Mouse (Mus musculus): Measurements from ENCODE around the gene Arl8b. TPM values are rescaled to one million over a fixed set of nuclear protein-coding genes. Genes with fewer than 3 reads are reported as not detected.

The Arl8b gene
- 100 to 1,000 TPM in 1 of 2 experiments, 10 to 100 TPM in 1; 97.1 to 101 TPM for total RNA-seq (2021)
- long read RNA-seq, experiment 1, full-length matches to known transcripts = 47 of 59 reads
- long read RNA-seq, experiment 1, partial matches to known transcripts = 1 of 59 reads
- long read RNA-seq, experiment 1, other reads (novel, unspliced or antisense) = 11 of 59 reads
- long read RNA-seq, experiment 2, full-length matches to known transcripts = 26 of 32 reads
- long read RNA-seq, experiment 2, partial matches to known transcripts = 0 of 32 reads
- long read RNA-seq, experiment 2, other reads (novel, unspliced or antisense) = 6 of 32 reads

DNA sequence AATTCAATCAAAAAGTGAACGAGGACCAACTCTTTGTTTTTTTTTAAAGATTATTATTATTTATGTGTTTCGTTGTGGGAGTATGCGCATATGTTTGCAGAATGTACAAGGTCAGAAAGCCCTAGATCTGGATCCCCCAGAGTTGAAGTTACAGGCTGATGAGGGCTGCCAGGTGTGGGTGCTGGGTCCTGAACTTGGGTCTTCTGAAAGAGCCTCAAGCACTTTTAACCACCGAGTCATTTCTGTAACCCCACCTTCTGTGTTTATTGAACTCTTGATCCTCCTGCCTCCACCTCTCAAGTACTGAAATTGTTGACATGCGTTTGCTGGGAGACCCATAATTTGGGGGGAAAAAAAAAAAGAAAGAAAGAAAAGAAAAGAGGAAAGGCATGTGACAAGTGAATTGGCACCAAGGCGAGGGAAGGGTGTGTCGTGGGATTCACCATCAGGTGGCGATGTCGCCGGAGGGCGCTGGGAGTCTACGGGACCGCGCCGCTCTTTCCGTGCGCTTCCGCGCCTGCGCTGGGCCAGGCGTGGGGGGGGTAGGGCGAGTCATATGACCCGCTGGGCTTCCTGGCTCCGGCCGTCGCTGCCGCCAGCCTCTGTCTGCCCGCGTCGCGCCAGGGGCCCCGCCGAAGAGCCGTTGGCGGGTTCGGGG is at the start of gene Arl8b:
Gene Arl8b, plus strand, starts transcription at position 574 of the 658 bp plus-strand sequence.
- peak; percentile 96 to 99 for DNase-seq

DNA sequence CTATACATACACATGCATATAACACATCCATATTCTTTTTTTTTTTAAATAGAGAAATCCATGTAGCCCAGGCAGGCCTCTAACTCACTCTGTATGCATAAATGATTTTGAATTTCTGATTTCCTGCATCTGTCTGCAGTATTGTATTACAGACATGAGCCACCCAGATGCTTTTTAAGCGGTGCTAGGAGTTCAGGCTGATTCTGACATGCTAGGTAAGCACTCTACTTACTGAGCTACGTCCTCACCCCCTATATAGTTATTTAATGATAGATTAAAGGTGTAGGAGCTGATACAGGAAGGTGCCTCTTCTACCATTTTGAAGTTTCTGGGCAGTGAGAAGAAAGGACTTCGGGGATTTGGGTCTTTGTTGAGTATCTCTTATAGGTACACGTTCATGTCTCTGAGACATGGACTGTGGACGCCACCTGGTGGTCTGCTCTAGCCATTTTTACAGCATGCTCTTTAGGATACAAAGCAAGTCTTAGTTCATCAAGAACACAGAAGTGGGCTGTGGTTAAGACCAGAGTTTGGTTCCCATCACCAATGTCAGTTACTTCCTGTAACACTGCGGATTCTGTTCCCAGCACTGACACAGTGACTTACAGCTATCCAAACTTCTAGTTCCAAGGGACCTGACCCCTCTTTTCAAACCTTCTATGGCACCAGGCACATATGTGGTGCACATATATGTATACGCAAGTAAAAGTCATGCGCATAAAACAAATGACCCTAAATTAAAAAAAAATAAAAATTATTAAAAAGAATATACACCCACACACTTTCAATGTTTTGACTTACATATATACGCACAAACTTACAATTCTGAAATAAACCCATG is 46.8 kb upstream of the Arl8b start:
- DNase-seq = peak; percentile 59 to 80

DNA sequence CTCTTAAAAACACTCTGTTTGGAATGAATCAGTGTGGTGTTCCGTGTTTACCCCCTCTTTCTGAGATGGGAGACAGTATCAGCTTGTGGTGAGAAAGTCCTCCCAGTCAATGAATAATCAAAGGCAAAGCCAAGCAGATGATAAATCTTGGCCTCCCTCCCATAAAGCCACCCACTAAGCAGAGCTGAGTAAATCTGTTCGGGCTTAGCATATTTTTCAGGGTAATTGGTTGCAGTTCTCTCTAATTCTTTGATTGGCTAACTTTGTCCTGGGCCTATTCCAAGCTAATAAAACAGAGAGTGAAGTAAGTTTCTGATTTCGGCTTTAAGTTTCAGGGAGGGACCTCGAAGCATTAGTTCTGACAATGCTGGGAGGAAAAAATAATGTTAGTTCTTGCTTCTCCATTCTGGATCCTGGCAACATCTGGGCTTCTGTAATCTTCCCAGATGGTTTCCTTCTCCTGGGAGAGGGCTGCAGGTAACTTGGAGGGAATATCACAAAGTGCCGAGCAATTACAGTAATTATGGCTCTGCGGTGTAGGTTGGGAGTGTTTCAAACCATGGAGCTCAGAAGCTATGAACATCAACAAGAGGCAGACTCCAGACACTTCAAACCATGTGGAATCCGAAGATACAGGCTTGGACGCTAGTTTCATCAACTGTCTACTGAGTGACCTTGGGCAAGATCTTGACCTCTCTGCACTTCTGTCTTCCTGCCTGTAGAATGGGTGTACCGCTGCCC is 44.3 kb upstream of the Arl8b start:
- no peak for DNase-seq

DNA sequence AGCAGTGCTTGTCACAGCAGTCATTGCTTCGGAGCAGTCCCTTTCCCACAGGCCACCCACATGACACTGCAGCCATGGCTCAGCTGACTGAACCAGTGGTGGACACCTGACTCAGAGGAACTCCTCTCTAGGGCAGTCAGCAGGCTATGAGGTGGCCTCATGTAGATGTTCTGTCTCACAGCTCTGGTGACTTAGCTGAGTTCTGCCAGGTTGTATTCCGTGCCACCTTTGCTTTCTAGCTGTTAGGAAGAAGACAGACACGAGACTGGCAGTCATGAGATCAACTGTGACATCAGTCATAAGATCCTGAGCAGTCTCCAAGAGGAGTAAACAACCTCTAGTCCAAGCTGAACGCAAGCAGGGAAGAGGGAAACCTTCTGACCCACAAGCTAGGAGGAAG is 42.3 kb upstream of the Arl8b start:
- DNase-seq = no peak

DNA sequence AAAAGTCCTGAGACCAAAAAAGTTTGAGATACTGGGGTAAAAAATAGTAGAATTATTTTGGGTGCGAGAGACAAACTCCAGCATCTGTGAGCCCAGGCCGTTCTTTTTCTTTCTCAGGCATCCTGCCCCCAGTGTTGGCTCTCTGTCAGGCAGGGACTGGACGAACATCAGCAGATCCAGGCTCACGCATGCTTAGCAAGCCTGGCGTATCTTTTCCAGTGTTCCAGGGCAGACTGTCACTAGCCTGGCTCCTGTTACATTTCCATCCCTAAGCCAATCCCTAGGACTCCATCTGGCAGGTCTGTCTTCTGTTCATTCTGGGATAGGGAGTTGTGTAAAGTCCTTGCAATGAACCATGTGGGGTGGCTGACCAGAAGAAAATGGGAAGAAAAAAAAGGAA is 39.2 kb upstream of the Arl8b start:
- DNase-seq = peak; percentile 21 to 23

DNA sequence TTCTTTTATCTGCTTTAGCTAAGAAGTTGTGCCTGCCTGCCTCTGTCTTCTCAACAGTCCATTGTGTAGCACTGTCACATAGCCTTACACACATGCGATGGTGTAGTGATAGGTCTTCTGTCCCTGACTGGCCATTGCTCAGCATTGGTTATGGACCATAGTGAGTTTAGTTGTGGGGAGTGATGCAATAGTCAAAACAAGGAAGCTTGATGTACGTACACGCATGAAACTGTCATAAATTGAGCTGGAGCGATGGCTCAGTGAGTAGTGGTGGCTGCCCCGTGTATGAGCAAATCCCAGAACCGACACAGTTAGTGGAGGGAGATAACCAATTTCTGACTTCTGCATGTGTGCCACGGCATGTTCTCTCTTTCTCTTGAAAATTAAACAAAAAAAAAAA is 31.6 kb upstream of the Arl8b start:
- no peak for DNase-seq

DNA sequence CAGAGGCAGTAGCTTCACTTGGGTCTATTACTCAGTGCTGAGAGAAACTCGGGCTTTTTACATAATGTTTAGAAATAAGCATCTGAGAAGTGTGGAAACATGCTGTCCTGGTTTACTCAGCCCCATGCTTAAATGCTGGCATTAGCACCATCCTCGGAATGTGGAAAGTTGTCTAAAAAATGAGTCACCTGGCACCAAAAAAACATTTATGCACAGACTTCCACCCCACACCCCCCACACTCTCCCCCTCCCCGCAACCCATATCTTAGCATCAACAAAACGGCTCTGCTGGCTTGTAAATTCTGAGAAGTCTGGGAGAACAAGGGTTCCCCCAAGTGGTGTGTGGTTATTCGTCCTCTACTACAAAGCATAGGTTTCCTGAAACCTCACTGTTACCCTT is 30.5 kb upstream of the Arl8b start:
- no peak for DNase-seq

DNA sequence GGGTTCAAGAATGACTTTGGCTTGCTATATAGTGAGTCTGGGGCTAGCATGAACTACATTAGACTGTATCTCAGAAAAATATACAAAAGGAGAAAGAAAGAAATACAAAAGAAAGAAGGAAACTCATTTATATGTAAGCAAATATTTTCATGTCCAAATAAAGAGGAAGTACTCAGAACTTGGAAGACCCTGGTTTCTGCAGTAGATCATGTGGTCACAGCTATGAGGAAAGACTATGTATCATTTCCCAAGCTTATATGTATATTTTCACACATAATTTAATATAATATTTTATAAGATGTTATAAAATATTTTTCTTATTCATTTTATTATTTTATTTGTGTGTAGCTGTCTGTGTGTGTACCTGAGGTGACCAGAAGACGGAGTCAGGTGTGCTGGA is 29.4 kb upstream of the Arl8b start:
- no peak for DNase-seq

DNA sequence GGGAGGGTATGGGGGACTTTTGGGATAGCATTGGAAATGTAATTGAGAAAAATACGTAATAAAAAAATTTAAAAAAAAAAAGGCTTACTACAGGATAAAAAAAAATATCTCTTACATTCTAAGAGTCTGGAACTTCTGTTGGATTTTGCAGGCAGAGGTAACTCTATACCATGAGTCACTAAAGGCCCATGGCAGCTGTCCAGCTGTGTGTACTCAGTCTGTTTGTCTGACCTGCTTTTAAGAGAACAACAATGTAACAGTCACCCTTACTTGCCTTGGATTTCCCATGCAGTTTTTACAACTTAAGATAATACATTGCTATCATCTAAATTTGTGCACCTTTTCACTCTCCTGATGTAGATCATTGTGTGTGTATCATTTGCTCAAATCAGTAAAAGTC is 28.5 kb upstream of the Arl8b start:
- DNase-seq = no peak

DNA sequence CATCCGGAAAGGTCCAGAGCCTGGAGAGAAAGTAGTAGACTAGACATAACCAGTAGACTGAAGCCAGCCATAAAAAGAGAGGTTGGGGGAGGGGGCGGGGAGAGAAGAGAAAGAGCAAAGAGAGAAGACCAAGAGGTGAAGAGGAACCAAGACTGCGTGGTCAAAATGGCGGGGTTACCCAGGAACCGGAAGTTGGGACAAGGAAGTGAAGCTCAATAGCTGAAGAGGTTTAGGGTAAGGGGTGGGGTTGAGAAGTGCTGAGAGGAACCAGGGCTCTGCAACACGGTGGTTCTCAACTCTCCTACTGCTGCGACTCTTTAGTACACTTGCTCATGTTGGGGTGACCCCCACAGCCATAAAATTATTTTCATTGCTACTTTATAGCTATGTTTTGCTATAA is 27.0 kb upstream of the Arl8b start:
- DNase-seq = no peak

DNA sequence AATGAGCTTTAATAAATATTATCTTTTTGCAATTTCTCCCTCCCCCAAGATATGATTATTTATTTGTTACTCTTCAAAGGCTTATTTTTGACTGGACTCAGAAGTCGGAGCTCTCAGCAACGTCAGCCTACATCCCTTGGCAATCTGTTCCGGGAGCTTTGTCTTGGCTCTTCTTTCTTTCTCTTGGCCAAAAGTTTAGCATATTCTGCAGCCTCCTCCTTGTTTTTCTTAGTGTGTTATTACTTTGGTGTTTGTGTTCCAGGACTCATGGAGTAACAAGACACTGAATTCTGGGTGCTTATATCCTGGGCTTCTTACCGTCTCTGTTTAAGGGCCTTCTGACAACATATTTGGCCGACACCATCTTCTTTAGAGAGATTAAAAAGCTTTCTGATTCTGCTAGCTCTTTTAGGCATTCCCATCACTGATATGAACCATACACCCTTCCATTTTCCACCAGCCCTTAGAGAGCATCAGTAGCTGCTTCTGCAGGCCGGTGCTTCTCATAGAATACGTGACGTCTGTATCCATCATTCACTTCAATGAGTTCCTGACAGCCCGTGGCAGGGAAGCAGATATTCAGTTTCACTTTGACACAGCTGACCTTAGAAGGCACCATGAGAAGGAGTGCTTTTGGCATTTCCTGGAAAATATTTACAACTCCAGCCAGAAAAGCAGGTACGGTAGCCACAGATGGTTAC is 23.8 kb upstream of the Arl8b start:
- DNase-seq = no peak

DNA sequence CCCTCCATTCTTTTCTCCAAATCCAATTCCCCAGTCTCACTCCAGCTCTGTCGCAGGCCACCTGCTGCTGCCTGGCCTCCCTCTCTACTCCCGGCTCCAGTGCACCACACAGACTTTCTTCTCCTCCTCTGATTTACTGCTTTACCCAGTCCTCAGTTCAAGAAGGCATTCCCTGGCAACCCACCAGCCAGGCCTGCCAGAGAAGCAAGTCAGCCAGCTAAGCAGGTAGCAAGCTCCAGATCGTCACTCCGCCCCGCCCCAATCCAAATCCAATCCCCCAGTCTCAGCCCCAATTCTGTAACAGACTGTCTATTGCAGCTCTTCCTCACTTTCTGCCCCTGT is 23.2 kb upstream of the Arl8b start:
- peak in 1 of 2 experiments; percentile 8 for DNase-seq

DNA sequence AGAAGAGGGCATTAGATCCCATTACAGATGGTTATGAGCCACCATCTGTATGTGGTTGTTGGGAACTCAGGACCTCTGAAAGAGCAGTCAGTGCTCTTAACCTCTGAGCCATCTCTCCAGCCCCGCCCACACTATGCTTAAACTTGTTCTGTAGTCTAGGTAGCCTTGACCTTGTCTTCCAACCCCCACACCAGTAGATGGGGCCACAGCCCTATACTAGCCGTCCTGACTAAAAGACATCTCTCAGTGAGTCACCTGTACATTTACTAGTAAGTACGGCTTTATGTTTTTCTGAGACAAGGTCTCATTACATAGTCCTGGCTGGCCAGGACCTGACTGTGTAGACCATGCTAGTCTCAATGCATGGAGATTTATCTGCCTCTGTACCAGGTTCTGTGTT is 12.0 kb upstream of the Arl8b start:
- DNase-seq = no peak

DNA sequence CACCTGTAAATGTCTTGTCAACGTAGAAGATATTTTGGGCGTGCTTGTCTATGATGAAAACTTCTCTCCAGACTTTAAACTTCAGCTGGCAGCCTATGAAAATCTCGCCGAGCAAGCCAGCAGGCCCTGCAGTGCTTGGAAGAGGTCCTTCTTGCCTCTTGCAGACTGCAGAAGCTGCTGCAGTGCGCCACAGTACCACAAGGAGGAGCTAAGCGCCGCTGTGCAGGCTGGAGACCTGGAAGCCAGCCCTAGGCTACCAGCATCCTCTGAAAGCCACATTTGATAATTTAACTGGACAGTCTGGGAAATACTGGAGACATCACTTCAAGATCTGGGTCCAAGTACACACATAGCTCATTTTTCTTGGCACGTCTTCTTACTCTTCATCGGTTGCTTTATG is 10.0 kb upstream of the Arl8b start:
- DNase-seq = peak; percentile 62 to 86

DNA sequence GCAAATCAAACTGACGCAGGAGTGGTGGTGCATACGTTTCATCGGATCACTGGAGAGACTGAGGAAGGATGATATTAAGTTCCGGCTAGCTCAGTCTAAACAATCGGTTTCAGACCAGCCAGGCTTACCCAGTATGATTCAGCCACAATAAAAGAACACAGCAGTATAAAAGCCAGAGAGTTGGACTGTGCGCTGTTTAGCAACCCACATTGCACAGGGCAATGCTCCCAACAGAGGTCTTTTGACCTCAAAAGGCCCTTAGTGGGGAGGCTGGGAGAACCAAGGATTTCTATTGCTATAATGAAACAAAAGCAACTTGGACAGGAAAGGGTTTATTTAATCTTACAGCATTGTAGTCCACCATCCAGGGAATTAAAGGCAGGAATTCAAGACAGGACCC is 9.4 kb upstream of the Arl8b start:
- no peak for DNase-seq

DNA sequence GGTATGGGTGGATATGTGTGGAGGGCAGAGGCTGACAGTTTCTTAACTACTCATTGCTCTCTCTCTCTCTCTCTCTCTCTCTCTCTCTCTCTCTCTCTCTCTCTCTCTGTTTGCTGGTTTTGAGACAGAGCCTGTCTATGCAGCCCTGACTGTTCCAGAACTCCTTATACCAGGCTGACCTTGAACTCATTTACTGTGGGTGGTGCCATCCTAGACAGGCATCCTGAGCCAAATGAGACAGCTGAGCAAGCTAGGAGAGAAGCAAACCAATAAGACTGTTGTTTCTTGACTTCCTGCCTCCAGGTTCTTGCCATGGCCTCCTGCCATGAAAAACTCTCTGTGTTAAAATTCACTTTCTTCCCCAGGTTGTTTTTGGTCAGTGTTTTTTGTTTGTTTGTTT is 6.6 kb upstream of the Arl8b start:
- no peak for DNase-seq

DNA sequence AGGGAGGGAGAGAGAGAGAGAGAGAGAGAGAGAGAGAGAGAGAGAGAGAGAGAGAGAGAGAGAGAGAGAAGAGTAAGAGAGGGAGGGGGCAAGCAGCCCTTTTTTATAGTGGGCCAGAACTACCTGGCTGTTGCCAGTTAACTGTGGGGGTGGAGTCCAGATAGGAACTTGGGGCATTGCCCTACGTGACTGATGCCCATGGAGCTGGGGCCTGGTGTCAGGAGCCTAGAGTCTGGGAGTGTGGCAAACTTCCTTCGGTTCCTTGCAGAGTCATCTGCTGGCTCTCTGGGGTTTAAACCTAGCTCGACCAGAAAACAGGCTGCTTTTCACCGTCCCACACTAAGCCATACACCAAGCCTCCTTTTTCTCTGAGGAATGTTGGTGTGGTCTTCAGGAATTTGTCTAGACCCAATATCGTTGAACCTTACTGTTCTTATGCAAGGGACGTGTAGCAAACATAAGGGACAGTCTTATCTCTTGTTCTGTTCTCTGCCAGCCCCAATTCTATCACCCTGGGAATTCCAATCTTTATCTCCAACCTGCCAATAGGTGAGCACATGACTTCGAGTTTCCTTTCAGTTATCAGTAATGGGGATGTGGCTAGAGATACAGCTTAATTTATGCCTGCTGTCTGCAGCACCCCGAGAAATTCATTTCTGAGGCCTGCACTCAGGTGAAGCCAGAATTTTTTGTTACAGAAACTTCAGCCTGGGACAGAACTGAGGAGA is 5.2 kb upstream of the Arl8b start:
- DNase-seq = no peak

DNA sequence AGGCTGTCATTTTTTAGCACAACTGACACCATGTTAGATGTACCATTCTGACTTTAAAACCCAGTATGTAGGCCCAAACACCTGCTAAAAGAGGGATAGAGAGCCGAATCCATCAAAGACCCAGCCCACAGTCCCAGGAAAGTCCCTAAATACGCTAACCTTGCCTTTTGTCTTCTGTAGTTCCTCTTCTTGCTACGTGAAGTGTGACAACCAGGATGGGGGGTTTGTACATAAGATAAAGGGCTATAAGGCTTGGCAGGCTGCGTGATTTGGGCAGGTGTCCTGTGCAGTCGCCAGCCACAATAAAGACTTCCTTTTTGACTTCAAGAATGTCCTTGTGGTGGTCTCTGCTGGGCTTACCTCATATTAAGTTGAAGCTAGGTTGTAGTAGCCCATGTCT is 4.5 kb upstream of the Arl8b start:
- DNase-seq = no peak

DNA sequence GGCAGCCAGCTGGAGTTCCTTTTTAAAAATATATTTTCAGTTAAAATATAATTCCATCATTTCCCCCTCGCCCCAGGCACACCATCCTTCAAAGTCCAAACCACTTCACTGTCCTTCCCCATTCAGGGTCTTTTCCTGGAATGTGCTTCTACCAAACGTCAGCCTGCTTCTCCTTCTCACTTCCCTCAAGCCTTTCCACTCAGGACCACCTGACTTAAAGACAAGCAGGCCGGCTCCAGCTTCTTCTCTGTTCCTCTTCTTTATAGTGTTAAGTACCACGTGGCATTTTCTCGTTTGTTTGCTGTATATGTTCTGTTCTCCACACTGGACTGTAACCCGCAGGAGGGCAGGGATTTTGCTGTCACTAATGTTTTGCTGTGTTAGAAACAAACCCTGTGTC is 1.0 kb upstream of the Arl8b start:
- DNase-seq = peak in 1 of 2 experiments; percentile 48

DNA sequence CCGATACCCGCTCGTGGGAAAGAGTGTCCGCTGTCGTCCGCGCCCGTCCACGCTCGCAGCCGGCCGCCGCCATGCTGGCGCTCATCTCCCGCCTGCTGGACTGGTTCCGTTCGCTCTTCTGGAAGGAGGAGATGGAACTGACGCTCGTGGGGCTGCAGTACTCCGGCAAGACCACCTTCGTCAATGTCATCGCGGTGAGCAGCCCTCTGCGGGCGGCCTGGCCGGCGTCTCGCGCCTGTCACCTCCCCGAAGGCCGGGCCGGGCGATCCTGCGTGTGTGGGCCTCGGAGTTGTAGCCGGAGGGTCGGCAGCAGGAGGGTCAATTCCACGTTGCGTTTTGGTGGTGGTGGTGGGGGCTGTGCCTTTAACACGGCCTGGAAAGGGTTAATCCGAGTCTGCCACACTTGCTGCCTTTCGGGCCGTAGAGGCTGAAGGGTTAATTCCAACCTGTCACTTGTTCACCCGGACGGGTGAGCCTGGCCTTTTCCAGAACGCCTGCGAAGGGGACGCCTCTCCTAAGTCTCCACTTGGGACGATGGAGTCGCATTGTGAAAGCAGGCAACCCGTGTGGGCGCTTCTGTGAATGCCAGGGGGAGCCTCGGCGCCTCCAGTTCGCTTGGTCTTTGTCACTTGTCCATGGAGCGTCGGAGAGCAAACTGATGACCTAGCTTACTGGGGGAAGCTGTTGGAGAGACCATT is 434 bp downstream of the Arl8b start:
- peak; percentile 33 to 60 for DNase-seq

DNA sequence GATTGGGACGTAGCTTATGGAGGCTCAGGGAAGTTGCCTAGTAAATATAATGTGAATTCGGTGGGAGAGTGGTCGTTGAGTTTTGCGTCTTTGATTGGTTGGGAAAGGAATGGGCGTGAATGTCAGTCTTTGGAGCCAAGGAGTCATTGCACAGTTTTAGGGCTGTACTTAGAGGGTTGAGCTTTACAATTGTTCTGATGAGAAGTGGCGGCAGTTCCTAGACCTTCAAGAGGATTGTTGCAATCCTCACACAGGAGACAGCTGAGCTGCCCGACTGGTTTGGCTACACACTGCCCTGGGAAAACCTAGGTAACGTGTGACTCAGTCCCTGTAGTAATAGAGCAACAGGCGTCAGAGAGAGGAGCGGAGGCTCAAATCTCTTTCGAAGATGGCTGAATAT is 1.2 kb downstream of the Arl8b start:
- DNase-seq = no peak
